Mouse (Mus musculus) forebrain, embryonic 11.5 days (tissue): ENCODE measurements at regions not wholly inside any gene's neighbourhood (a gene's known extent, or its start where the extent isn't known, plus 50 kb on each side); places are given as distances from the start of the nearest gene placed in this dataset.

Experiments
- ATAC-seq: fragments of 200-750 bp; cut with Nextera tagmentation; replicated peaks from 2 replicates; pipeline ENCODE4 v1.8.0; 2017; ENCODE audit warnings: moderate TSS enrichment; ENCODE audit not compliant: low FRiP score
- DNase-seq: peaks from one replicate; pipeline ENCODE4 v3.0.0-alpha.2; 2017; ENCODE audit warnings: low spot score
- H3K27ac ChIP-seq: fragments of 300-500 bp; sonication (generic); 2 replicates; pipeline ENCODE4 v1.5.1; 2014; ENCODE audit warnings: low read depth, low read length
- H3K27me3 ChIP-seq: fragments of 300-500 bp; sonication (generic); 2 replicates; pipeline ENCODE4 v1.6.1; 2014; ENCODE audit warnings: mild to moderate bottlenecking, low read length, mixed read lengths; ENCODE audit not compliant: control insufficient read depth, insufficient read depth
- H3K36me3 ChIP-seq: fragments of 300-500 bp; sonication (generic); 2 replicates; pipeline ENCODE4 v1.6.1; 2014; ENCODE audit warnings: mild to moderate bottlenecking, low read length, moderate library complexity, mixed read lengths; ENCODE audit not compliant: control insufficient read depth, insufficient read depth
- H3K4me1 ChIP-seq: fragments of 300-500 bp; sonication (generic); replicated peaks from 2 replicates; pipeline ENCODE4 v1.6.1; 2014; ENCODE audit warnings: low read length, mixed read lengths; ENCODE audit not compliant: control insufficient read depth, insufficient read depth
- H3K4me2 ChIP-seq: fragments of 300-500 bp; sonication (generic); 2 replicates; pipeline ENCODE4 v1.6.1; 2014; ENCODE audit warnings: low read depth, mild to moderate bottlenecking, low read length, moderate library complexity, mixed read lengths; ENCODE audit not compliant: severe bottlenecking
- H3K4me3 ChIP-seq: fragments of 300-500 bp; sonication (generic); 2 replicates; pipeline ENCODE4 v1.5.1; 2014; ENCODE audit warnings: low read depth, low read length
- H3K9ac ChIP-seq: fragments of 300-500 bp; sonication (generic); 2 replicates; pipeline ENCODE4 v1.6.1; 2014; ENCODE audit warnings: low read length
- H3K9me3 ChIP-seq: fragments of 300-500 bp; sonication (generic); 2 replicates; pipeline ENCODE4 v1.6.1; 2016; ENCODE audit warnings: low read length, mixed read lengths; ENCODE audit not compliant: control insufficient read depth
- WGBS: fragments of 180-500 bp; shearing (Covaris S2); extraction: QIAGEN DNeasy Blood & Tissue Kit; methylation state at CpG from one replicate; pipeline ENCODE4 v1.1.7; 2014; 5-methylcytosine and 5-hydroxymethylcytosine counted together

DNA sequence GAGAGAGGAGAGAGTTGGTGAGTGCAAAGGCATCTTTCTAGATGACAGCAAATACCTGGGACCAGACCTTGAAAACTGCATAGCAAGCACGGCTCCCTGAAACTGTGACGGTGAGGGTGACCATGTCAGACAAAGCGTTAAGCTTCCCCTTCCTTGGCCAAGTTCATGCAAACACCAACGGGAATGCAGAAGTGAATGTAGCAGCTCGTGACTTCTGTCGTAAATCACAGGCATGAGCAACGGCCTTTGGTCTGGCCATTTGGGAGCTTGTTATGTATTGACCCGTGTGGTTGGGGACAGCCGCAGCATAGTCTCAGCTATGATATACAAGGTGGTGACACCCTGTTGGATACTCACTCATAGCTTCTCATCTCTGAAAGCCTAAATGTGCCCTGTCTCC, 156.4 kb downstream of the Utp18 start:
- Histone ChIP-seq H3K36me3 (no peaks in the 10 kb centered on the region), H3K9ac (no peak overlapping the region), H3K4me3 (no peak overlapping the region), H3K4me2 (no peak overlapping the region), H3K9me3 (no peaks in the 10 kb centered on the region), H3K4me1 (no peaks in the 10 kb centered on the region), H3K27ac (no peak overlapping the region), H3K27me3 (no peaks in the 10 kb centered on the region)
- DNase-seq (no peak), ATAC-seq (no peak)
- 94% methylated on average over 9 of the region's 9 CpGs for WGBS

DNA sequence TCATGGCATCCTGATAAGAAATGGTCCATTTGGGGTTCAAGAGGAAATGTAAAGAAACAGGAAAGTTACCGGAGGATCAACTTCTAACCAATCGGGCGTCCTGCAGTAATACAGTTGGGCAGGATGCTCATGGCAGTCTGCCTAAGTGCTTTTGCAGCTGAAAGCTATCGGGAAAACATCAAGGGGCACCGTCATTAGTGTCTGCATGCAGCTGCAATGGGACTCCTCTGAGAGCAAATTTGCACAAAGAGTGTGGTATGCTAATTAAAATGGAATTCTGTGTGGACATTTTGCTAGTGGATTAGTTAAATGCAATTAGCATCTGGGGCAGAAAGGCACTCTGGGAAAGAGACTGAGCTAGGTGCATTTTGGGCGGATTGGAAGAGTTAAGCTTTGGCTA, 160.3 kb downstream of the Utp18 start:
- Histone ChIP-seq H3K4me2 (no peak overlapping the region), H3K36me3 (no peaks in the 10 kb centered on the region), H3K4me1 (no peaks in the 10 kb centered on the region), H3K9me3 (no peaks in the 10 kb centered on the region), H3K9ac (no peak overlapping the region), H3K27me3 (no peaks in the 10 kb centered on the region), H3K4me3 (no peak overlapping the region), H3K27ac (no peak overlapping the region)
- DNase-seq = no peak
- 69% methylated on average over 6 of the region's 6 CpGs for WGBS
- ATAC-seq = 0 out of 2 replicates have a peak, but pooled peaks have one; percentile 44

GRCm38 (mm10) chr11:93719141-93719540, 166.4 kb downstream of the Utp18 start:
- H3K4me2 ChIP-seq = no peak overlapping the region
- H3K4me1 ChIP-seq = no peaks in the 10 kb centered on the region
- no peaks in the 10 kb centered on the region for H3K36me3 ChIP-seq
- ATAC-seq (no peak), DNase-seq (no peak)
- no peak overlapping the region for H3K27ac ChIP-seq
- H3K9ac ChIP-seq = no peak overlapping the region
- no peaks in the 10 kb centered on the region for H3K9me3 ChIP-seq
- 74% methylated on average over 2 of the region's 2 CpGs for WGBS
- no peak overlapping the region for H3K4me3 ChIP-seq
- H3K27me3 ChIP-seq = no peaks in the 10 kb centered on the region

DNA sequence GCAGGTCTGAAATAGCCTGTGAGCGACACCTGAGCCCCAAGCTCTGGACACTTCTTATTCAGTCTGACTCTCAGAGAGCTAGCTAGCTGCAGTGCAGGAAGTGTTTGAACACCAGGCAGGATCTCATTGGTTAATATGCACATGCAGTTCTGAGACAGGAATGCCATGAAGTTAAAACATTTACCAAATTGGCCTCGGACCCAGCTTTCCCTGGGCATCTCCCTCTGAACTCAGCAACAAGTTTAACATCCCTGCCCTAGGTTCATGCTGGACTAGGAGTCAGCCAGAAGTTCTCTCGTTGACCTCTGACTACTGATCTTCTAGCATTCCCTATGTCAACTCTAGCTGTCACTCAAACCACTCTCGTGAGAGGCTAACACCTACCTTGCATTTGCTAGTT, 175.9 kb downstream of the Utp18 start:
- no peak for ATAC-seq
- no peak overlapping the region for H3K9ac ChIP-seq
- H3K4me2 ChIP-seq = no peak overlapping the region
- no peak overlapping the region for H3K27ac ChIP-seq
- no peaks in the 10 kb centered on the region for H3K9me3 ChIP-seq
- no peaks in the 10 kb centered on the region for H3K4me1 ChIP-seq
- H3K27me3 ChIP-seq = no peaks in the 10 kb centered on the region
- H3K36me3 ChIP-seq = no peaks in the 10 kb centered on the region
- 81% methylated on average over 4 of the region's 4 CpGs for whole genome bisulfite sequencing
- H3K4me3 ChIP-seq = no peak overlapping the region
- DNase-seq = no peak

DNA sequence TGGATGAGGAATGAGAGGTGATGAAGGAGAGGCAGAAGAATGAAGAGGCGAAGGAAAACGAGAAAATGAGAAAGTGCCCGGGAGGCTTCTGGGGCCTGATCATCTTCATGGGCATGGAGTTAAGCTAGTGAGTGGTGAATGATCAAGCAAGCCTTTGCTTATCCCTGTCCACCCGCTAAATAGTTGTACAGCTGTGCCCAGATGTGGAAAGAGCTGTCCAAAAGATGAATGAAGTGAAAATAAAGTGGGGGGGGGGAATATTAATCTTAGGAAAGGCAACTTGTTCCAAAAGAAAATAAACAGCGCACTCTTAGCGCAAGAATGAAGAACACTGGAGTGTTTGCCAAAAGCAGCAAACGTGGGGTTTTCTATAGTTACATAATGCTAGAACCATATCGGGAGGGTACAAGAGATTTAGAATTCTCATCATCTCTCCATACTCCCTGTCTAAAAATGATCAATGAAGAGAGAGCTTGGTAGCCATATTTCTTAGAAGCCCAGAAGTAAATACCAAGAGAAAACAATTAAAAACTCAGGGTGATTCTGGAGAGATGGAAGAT, 188.5 kb downstream of the Utp18 start:
- no peak for DNase-seq
- no peak overlapping the region for H3K4me2 ChIP-seq
- no peak overlapping the region for H3K4me3 ChIP-seq
- ATAC-seq = no peak
- no peaks in the 10 kb centered on the region for H3K27me3 ChIP-seq
- H3K4me1 ChIP-seq = no peaks in the 10 kb centered on the region
- no peaks in the 10 kb centered on the region for H3K36me3 ChIP-seq
- H3K9me3 ChIP-seq = no peaks in the 10 kb centered on the region
- 93% methylated on average over 8 of the region's 8 CpGs for WGBS
- no peak overlapping the region for H3K27ac ChIP-seq
- no peak overlapping the region for H3K9ac ChIP-seq

GRCm38 (mm10) chr11:93696096-93696890, 189.3 kb downstream of the Utp18 start:
- no peaks in the 10 kb centered on the region for H3K27me3 ChIP-seq
- ATAC-seq (no peak), DNase-seq (no peak)
- H3K9ac ChIP-seq = no peak overlapping the region
- no peaks in the 10 kb centered on the region for H3K36me3 ChIP-seq
- 88% methylated on average over 12 of the region's 12 CpGs for whole genome bisulfite sequencing
- no peak overlapping the region for H3K4me3 ChIP-seq
- no peak overlapping the region for H3K27ac ChIP-seq
- no peaks in the 10 kb centered on the region for H3K4me1 ChIP-seq
- H3K4me2 ChIP-seq = no peak overlapping the region
- no peaks in the 10 kb centered on the region for H3K9me3 ChIP-seq

GRCm38 (mm10) chr11:93683691-93684090, 201.9 kb downstream of the Utp18 start:
- no peak overlapping the region for H3K4me3 ChIP-seq
- no peak overlapping the region for H3K4me2 ChIP-seq
- H3K27ac ChIP-seq = no peak overlapping the region
- no peak for DNase-seq
- H3K27me3 ChIP-seq = no peaks in the 10 kb centered on the region
- no peak overlapping the region for H3K9ac ChIP-seq
- H3K9me3 ChIP-seq = no peaks in the 10 kb centered on the region
- H3K36me3 ChIP-seq = no peaks in the 10 kb centered on the region
- no peaks in the 10 kb centered on the region for H3K4me1 ChIP-seq
- WGBS = 83% methylated on average over 5 of the region's 5 CpGs
- no peak for ATAC-seq

GRCm38 (mm10) chr11:93676299-93676698, 209.3 kb downstream of the Utp18 start:
- Histone ChIP-seq H3K4me3 (no peak overlapping the region), H3K36me3 (no peaks in the 10 kb centered on the region), H3K9me3 (no peaks in the 10 kb centered on the region), H3K27me3 (no peaks in the 10 kb centered on the region), H3K4me1 (no peaks in the 10 kb centered on the region), H3K9ac (no peak overlapping the region), H3K27ac (no peak overlapping the region), H3K4me2 (no peak overlapping the region)
- 88% methylated on average over 5 of the region's 5 CpGs for WGBS
- no peak for DNase-seq
- ATAC-seq = no peak

- no peak overlapping the region for H3K4me3 ChIP-seq
- no peaks in the 10 kb centered on the region for H3K36me3 ChIP-seq
- no peak overlapping the region for H3K27ac ChIP-seq
- DNase-seq (no peak), ATAC-seq (no peak)
- H3K4me1 ChIP-seq = no peaks in the 10 kb centered on the region
- H3K9ac ChIP-seq = no peak overlapping the region
- H3K4me2 ChIP-seq = no peak overlapping the region
- H3K9me3 ChIP-seq = no peaks in the 10 kb centered on the region
- 85% methylated on average over 3 of the region's 3 CpGs for WGBS
- no peaks in the 10 kb centered on the region for H3K27me3 ChIP-seq
Observed at GRCm38 (mm10) chr11:93672025-93672424, 213.5 kb downstream of the Utp18 start.
